Mouse (Mus musculus) activated CD4-positive, CD25-positive, alpha-beta regulatory T cell, adult 9 weeks (primary cell): ENCODE measurements around the gene Gm49387. TPM values are rescaled to one million over a fixed set of nuclear protein-coding genes. Genes with fewer than 3 reads are reported as not detected.

Experiments used
- polyA plus RNA-seq: library from polyadenylated mRNA; unstranded; fragments of 100-300 nt; shearing (Covaris generic); gene quantifications from one replicate; pipeline ENCODE4 v1.2.1, GENCODE M21; 2017

Gene Gm49387
- polyA plus RNA-seq: 0.27 TPM

DNA sequence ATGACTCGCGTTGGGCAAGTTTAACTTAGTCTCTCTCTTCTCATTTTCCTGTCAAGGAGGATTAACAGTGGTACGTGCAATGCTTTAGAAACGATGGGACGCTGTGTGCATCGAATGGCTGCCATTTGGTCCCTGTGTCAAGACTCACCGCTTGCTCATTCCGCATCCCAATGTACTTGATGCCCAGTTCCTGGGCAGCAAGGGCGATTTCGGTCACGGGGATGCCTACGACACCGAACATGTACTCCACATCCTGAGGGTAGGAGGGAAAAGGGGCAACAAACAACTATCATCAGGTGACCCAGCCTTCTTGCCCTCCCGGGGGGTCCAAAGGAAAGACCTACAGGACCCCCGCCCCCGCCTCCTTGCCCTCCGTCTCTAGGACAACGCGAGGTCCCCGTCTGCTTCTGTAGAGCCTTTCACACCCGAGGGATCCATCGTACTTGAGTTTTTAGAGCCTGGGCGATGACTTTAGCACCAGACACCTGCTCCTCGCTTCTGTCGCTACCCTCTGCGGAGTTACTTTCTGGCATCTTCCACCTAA, at the start of gene Gm49387:
Gene Gm49387 (minus strand): TSS at position 533 of the 544 bp plus-strand sequence.

DNA sequence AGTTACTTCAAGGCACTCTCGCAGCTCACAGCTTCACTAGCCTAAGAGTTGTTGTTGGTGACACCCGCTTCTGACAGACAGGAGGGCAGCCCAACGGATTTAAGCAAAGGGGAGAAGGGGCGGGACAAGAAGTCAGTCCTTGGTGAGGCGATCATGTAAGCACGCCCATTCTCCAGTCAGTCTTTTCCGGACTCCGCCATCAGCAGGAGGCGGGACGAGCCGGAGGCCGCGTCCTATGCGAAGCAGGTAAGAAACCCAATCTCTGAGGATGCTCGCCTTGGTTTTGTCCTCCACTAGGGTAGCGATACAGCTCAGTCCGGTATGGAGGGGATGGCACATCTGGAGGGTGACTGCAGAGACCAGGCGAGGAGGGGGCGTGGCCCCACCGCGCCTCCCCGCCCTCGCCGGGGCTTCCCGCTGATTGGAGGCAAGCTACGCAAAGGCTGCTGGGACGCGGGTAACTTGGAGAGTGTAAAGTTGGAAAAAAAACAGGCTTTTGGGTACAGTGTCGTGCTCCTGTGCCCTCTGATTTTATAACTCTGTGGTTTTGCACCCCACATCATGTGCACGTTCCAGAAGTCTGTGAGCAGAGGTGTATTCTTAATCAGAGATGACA, 320 bp upstream of the Gm49387 start, which contains the start of the genes Btd and Hacl1:
Gene Btd (plus strand): TSS at position 139 of the 616 bp plus-strand sequence.
Gene Hacl1 (minus strand): TSS at position 397 of the 616 bp plus-strand sequence.

DNA sequence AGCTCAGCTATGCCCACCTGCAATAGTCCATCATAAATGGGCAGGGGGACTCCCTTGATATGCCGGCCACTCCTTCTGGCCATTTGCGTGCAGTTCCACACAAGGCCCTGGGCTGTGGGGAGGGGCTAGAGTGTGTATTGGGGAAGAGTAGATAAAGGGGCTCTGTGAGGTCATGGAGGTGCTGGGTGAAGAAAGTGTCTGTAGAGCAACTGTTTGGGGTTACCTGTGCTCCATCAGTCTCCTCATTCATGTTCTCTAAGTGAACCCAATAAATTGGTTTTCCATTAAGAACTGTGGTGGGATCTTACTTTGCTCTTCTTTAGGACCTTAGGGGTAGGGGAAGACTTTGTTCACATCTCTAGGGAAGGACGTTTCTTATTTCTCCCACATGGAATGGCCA, 49.4 kb downstream of the Gm49387 start, which contains the start of gene Colq:
Gene Colq (minus strand): TSS at position 101 of the 400 bp plus-strand sequence.

Other genes with a start within 250 kb of the Gm49387 start
- gene Sh3bp5, start 204.8 kb downstream of the Gm49387 start, polyA plus RNA-seq: 27.7 TPM
- gene Eaf1, start 146.5 kb downstream of the Gm49387 start, polyA plus RNA-seq: 35.0 TPM
- gene Mettl6, start 145.8 kb downstream of the Gm49387 start, polyA plus RNA-seq: 69.1 TPM
- gene Colq, start 49.5 kb downstream of the Gm49387 start, polyA plus RNA-seq: 18.3 TPM
- gene Btd, start 150 bp upstream of the Gm49387 start, polyA plus RNA-seq: 31.3 TPM
- 34.8 TPM for gene Hacl1, start 408 bp upstream of the Gm49387 start, polyA plus RNA-seq
- 7.3 TPM for gene Ankrd28, start 189.8 kb upstream of the Gm49387 start, polyA plus RNA-seq